In genomic region chr6:51580040-51580680, GRCm38 (mm10) we compare ENCODE assay signal across 8 mouse cellular contexts. TPM values are rescaled to one million over a fixed set of nuclear protein-coding genes. Genes with fewer than 3 reads are reported as not detected.
A peak's percentile ranks its signal among the peaks of the same experiment; 100 is the strongest.
DNase-seq lines count a peak whose midpoint lies in the region; ATAC-seq lines count a peak whose summit lies in the region.

No protein-coding gene starts in this region.

- H3K9me3 ChIP-seq in forebrain, embryonic 10.5 days, result no peaks in the 10 kb centered on the region
- H3K9me3 ChIP-seq in heart, embryonic 16.5 days (replicated peaks; ENCODE audit: control insufficient read depth, low read length), result no peaks in the 10 kb centered on the region
- no peaks in the 10 kb centered on the region for H3K9me3 ChIP-seq in liver, embryonic 12.5 days (replicated peaks)
- no peaks in the 10 kb centered on the region for H3K9me3 ChIP-seq in neural tube, embryonic 11.5 days (ENCODE audit: control insufficient read depth, low read length)
- no peaks in the 10 kb centered on the region for H3K9me3 ChIP-seq in stomach, embryonic 15.5 days

- H3K4me1 ChIP-seq in forebrain, embryonic 10.5 days, result peaks cover 10% of the 10 kb centered on the region; the same call in 1 of the 2 replicates
- H3K4me1 ChIP-seq in heart, embryonic 16.5 days (ENCODE audit: control insufficient read depth, insufficient read depth, low read length), result no peaks in the 10 kb centered on the region
- H3K4me1 ChIP-seq in liver, embryonic 12.5 days, result no peaks in the 10 kb centered on the region
- peaks cover 3% of the 10 kb centered on the region; the same call in 1 of the 2 replicates for H3K4me1 ChIP-seq in neural tube, embryonic 11.5 days (ENCODE audit: control insufficient read depth, insufficient read depth, low read length)
- H3K4me1 ChIP-seq in stomach, embryonic 15.5 days, result no peaks in the 10 kb centered on the region

- H3K27ac ChIP-seq in forebrain, embryonic 10.5 days, result no peak overlapping the region
- no peak overlapping the region for H3K27ac ChIP-seq in heart, embryonic 16.5 days (ENCODE audit: low read length)
- no peak overlapping the region for H3K27ac ChIP-seq in liver, embryonic 12.5 days
- H3K27ac ChIP-seq in neural tube, embryonic 11.5 days (ENCODE audit: low read depth, low read length), result no peak overlapping the region
- no peak overlapping the region for H3K27ac ChIP-seq in stomach, embryonic 15.5 days

- H3K9ac ChIP-seq in heart, embryonic 16.5 days (ENCODE audit: low read length), result no peak overlapping the region
- no peak overlapping the region for H3K9ac ChIP-seq in liver, embryonic 12.5 days
- H3K9ac ChIP-seq in neural tube, embryonic 11.5 days (ENCODE audit: low read length), result no peak overlapping the region
- no peak overlapping the region for H3K9ac ChIP-seq in stomach, embryonic 15.5 days

- peak; percentile 84 for ATAC-seq in heart, embryonic 16.5 days (replicated peaks; ENCODE audit: extremely low read depth, insufficient read depth, low FRiP score)
- ATAC-seq in liver, embryonic 12.5 days, result peak; percentile 46; the same call in 1 of the 2 replicates
- ATAC-seq in neural tube, embryonic 11.5 days (ENCODE audit: insufficient read depth, low FRiP score, low TSS enrichment), result peak; percentile 86
- peak; percentile 63 for ATAC-seq in stomach, embryonic 15.5 days (ENCODE audit: insufficient read depth, low FRiP score, low read depth)

- H3K27me3 ChIP-seq in forebrain, embryonic 10.5 days (ENCODE audit: poor library complexity, severe bottlenecking), result no peaks in the 10 kb centered on the region
- no peaks in the 10 kb centered on the region for H3K27me3 ChIP-seq in heart, embryonic 16.5 days (ENCODE audit: control insufficient read depth, insufficient read depth, low read length)
- no peaks in the 10 kb centered on the region for H3K27me3 ChIP-seq in liver, embryonic 12.5 days (replicated peaks)
- H3K27me3 ChIP-seq in neural tube, embryonic 11.5 days (ENCODE audit: control insufficient read depth, insufficient read depth, low read length), result no peaks in the 10 kb centered on the region
- H3K27me3 ChIP-seq in stomach, embryonic 15.5 days (replicated peaks), result no peaks in the 10 kb centered on the region

- no peak overlapping the region for H3K4me2 ChIP-seq in heart, embryonic 16.5 days (ENCODE audit: low read depth, low read length)
- H3K4me2 ChIP-seq in liver, embryonic 12.5 days, result no peak overlapping the region
- H3K4me2 ChIP-seq in neural tube, embryonic 11.5 days (ENCODE audit: low read depth), result no peak overlapping the region
- H3K4me2 ChIP-seq in stomach, embryonic 15.5 days, result no peak overlapping the region

- H3K4me3 ChIP-seq in forebrain, embryonic 10.5 days, result no peak overlapping the region
- H3K4me3 ChIP-seq in heart, embryonic 16.5 days (ENCODE audit: low read length), result no peak overlapping the region
- no peak overlapping the region for H3K4me3 ChIP-seq in liver, embryonic 12.5 days
- H3K4me3 ChIP-seq in neural tube, embryonic 11.5 days (ENCODE audit: low read depth, low read length), result no peak overlapping the region
- no peak overlapping the region for H3K4me3 ChIP-seq in stomach, embryonic 15.5 days (replicated peaks)

- peak; percentile 69 to 72 for DNase-seq in CD8-positive naive resting alpha-beta T cell, adult 2 months (ENCODE audit: low read depth in 2 of 2, low spot score in 2 of 2)
- peak; percentile 40 for DNase-seq in c-Kit-negative CD71-positive TER-119-positive erythroid progenitor cells, embryonic 14.5 days (ENCODE audit: low read depth, low spot score)
- DNase-seq in forebrain, embryonic 10.5 days (ENCODE audit: extremely low spot score, low spot score), result peak; percentile 91
- peak; percentile 88 for DNase-seq in kidney, postnatal 14 days
- peak; percentile 90 for DNase-seq in neural tube, embryonic 11.5 days (ENCODE audit: low spot score)

- 40% methylated on average over 18 of the region's 18 CpGs for WGBS in forebrain, embryonic 10.5 days
- 25% methylated on average over 18 of the region's 18 CpGs for WGBS in heart, embryonic 16.5 days
- WGBS in liver, embryonic 12.5 days (ENCODE audit: insufficient replicate concordance), result 16% methylated on average over 18 of the region's 18 CpGs
- 36% methylated on average over 18 of the region's 18 CpGs for WGBS in neural tube, embryonic 11.5 days
- 25% methylated on average over 18 of the region's 18 CpGs for WGBS in stomach, embryonic 15.5 days

- peaks cover 37% of the 10 kb centered on the region for H3K36me3 ChIP-seq in forebrain, embryonic 10.5 days (replicated peaks)
- H3K36me3 ChIP-seq in heart, embryonic 16.5 days (ENCODE audit: control insufficient read depth, insufficient read depth), result peaks cover 5% of the 10 kb centered on the region; the same call in 1 of the 2 replicates
- H3K36me3 ChIP-seq in liver, embryonic 12.5 days, result 0 out of 2 replicates have a peak, but pooled peaks cover 3% of the 10 kb centered on the region
- H3K36me3 ChIP-seq in neural tube, embryonic 11.5 days (ENCODE audit: control insufficient read depth, insufficient read depth, low read length), result no peaks in the 10 kb centered on the region
- no peaks in the 10 kb centered on the region for H3K36me3 ChIP-seq in stomach, embryonic 15.5 days

RNA-seq across cellular contexts. Expression of gene Snx10, which starts 56.5 kb away (rescaled TPM):
- 32.7 and 34.2 TPM in 2 replicates for polyA plus RNA-seq in forebrain, embryonic 10.5 days (2016; fragmentation: Nextera tagmentation; extraction: Ambion mirVana)
- polyA plus RNA-seq in heart, embryonic 16.5 days (2015; fragmentation: Nextera tagmentation; extraction: Ambion mirVana), result 13.5 and 17.2 TPM in 2 replicates
- polyA plus RNA-seq in liver, embryonic 12.5 days (2016; fragmentation: Nextera tagmentation; extraction: Ambion mirVana), result 5.2 and 5.4 TPM in 2 replicates
- 33.2 and 40.0 TPM in 2 replicates for polyA plus RNA-seq in neural tube, embryonic 11.5 days (2014; fragmentation: Nextera tagmentation; extraction: Ambion mirVana)
- polyA plus RNA-seq in stomach, embryonic 15.5 days (2015; fragmentation: Nextera tagmentation; extraction: Ambion mirVana), result 15.8 and 16.3 TPM in 2 replicates

Comparison
In these comparisons a context has a peak if more than half of its experiments do, and no peak if none do; other contexts are left out.
1. DNase-seq: peak in every context shown above with its lines; median percentile 91 in forebrain, embryonic 10.5 days; 90 in neural tube, embryonic 11.5 days; 88 in kidney, postnatal 14 days; 70 in CD8-positive naive resting alpha-beta T cell, adult 2 months; 40 in c-Kit-negative CD71-positive TER-119-positive erythroid progenitor cells, embryonic 14.5 days.